Mouse (Mus musculus): ENCODE results near the gene Supt3.

The Supt3 gene

DNA sequence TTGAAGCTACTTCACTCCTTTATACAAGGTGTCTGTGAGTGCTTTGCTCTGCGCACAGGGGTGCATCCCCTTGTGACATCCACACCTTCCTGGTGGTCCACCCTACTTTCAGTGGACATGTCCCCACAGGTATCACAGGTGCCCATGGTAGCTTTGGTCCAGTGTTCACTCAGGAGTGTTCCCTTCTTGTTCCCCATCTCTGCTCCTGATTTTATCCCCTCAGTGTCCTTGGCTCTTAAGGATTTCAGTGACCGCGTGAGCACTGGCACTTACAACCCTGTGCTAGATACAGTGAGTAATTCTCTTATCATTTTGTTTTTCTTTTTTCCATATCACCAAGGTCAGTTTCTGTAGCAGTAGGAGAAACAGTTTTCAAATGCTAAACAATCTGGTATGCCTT lies 171.4 kb downstream of the Supt3 start:
- DNase-seq (ENCODE audit: inconsistent age in 2 of 2, low spot score in 1 of 2): peak; percentile 71 to 84

DNA sequence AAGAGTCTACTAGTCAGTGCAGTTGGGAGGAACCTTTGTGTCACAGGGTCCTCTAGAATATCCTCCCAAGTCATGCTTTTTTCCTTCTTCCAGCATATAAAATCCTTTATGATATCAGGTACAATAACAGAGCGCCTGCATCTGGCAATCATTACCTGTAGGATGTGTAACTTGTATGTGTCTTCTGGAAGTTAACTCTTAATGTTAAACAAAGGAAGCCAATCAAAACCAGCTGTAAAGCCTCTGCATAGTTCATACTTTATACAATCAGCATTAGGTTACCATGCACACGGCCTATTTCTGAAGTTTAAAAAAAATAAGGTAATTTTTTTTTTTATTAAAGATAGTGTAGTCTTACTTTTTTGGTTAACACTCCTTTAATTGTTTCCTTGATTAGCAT lies 179.7 kb downstream of the Supt3 start:
- DNase-seq (ENCODE audit: inconsistent age in 2 of 2, low spot score in 1 of 2): no peak

DNA sequence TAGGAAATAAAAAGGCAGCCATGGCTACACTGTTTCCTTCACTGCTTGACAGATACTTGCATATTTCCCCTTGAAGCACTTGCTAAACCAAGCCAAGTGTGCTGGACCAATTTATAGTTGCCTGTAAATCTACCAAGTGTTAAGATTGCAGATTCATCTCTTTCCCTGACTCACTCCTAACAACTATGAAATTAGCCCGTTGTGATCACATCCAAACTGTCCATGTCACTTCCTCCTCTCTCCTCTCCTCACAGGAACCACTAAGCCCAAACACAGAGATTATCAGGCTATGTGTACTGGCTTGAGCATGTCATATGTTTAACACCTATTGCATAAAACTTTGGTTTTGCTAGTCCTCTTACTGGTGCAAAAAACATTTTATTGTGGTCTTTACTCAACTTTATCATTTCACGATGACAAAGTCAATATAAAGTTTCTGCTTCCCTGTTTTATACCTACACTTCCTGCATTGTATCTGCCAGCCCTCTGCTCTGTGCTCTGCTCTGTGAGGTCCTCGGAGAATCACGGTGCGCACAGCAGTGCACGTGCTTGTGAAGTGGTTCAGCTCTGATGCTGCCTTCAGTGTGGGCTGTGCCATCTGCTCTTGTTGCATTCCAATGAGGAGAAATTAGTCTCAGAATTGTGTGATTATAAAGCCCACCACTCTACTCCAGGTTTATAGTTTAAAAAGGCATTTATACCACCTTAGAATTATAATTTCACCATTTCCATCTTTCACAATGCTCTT lies 186.3 kb downstream of the Supt3 start:
- DNase-seq (ENCODE audit: inconsistent age in 2 of 2, low spot score in 1 of 2): no peak

DNA sequence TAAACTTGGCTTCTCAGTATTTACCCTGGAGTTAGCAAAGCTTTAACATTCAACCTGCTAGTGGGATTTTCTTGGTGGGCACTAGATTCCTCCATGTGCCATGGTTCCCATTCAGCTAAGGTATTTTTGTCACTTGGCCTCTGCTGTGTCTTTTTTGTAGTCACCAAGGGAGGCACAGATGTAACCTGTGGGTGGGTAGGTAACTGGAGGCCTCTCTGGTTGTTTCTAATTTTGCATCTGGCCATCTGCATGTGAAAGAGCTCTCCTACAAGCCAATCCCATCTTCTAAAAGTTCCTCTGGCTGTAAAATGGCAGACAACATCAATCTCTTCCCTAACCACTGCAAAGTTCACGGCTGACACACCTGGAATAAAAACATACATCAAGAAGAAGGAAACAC lies 190.2 kb downstream of the Supt3 start:
- DNase-seq (ENCODE audit: inconsistent age in 2 of 2, low spot score in 1 of 2): no peak

DNA sequence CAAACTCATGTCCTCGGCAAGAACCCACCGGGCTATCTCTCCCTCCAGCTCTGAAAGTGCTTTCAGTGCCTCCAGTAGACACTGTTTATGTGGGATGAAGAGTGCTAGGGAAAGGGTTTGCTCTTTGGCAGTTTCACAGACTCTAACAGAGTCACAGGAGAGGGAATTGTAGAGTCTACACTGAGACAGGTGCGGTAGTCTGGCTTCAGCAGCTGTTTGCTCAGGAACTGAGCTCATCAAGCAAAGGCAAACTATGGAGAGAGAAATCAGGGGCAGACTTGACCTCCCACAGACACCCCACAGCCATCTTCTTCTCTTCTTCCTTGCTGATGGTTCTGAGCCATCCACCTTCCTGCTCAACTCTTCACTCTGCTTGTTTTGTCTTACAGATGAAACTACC lies 193.3 kb downstream of the Supt3 start:
- no peak for DNase-seq (ENCODE audit: inconsistent age in 2 of 2, low spot score in 1 of 2)

DNA sequence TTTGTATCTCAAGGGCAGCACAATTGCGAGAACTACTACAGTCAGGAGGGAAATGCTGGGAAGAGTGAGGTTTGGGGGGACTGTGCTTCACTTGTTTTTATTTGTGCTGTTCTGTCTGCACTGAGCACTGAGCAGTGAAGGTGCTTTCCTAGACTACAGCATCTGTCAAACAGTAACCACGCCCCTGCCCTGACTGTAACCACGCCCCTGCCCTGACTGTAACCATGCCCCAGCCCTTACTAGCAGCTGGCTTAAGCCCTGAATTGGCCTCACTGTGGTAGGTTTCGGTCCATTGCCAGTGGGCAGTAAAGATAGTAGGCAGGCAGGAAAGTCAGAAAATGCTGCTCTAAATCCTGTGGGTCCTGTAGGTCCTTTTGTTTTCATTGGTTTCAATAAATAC lies 196.5 kb downstream of the Supt3 start:
- no peak for DNase-seq (ENCODE audit: inconsistent age in 2 of 2, low spot score in 1 of 2)

DNA sequence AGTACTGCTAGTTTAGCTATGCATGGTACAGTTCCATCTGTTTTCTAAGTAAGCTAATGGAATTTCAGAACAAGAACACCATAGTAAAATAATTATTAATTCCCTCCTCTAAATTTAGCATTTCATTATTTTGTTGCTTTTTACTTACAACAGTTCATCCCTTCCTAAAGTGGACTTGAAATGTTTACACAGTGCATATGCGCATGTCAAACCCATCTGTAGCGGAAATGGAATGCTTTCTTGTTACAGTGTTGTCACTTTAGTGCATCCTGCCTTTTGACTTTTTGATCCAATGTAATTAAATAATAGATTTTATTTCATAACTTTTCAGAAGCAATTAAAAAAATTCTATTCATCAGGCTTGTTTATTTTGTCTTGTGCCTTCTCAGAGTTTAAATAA lies 200.7 kb downstream of the Supt3 start:
- no peak for DNase-seq (ENCODE audit: inconsistent age in 2 of 2, low spot score in 1 of 2)

DNA sequence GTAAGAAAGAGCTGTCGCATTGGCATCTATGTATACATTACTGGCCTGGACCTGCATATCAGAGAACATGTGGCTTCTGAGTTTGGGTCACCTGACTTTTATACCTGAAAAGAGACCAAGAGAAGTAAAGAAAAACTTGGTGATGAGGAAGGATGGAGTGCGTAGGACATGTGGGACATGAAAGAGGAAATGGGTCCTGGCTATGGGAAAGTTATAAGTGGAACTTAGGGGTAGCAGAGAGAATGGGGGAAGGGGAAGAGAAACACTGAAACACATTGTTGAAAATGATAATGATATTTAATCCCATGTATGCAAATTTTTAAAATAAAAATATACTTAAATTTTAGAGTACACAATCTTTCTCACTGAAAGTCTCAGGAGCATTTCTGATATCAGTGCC lies 211.0 kb downstream of the Supt3 start:
- no peak for DNase-seq (ENCODE audit: inconsistent age in 2 of 2, low spot score in 1 of 2)

DNA sequence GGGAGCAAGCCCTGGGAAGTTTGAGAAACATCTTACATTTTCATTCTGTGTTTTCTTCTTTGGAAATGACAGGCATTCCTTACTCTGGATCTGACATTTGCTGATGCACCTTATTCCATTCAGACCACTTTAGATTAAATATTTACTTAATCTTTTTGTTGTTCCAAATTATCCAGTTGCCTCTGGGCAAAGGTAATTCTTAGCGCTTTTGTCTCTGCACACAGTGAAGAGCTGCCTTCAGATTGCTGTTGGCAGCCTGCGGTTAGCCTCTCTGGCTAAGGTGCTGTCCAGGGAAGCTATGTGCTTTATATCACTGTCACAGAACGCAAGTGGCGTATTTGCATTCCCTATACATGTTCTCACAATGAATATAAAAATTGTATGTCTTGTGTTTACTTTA lies 226.4 kb downstream of the Supt3 start:
- no peak for DNase-seq (ENCODE audit: inconsistent age in 2 of 2, low spot score in 1 of 2)

DNA sequence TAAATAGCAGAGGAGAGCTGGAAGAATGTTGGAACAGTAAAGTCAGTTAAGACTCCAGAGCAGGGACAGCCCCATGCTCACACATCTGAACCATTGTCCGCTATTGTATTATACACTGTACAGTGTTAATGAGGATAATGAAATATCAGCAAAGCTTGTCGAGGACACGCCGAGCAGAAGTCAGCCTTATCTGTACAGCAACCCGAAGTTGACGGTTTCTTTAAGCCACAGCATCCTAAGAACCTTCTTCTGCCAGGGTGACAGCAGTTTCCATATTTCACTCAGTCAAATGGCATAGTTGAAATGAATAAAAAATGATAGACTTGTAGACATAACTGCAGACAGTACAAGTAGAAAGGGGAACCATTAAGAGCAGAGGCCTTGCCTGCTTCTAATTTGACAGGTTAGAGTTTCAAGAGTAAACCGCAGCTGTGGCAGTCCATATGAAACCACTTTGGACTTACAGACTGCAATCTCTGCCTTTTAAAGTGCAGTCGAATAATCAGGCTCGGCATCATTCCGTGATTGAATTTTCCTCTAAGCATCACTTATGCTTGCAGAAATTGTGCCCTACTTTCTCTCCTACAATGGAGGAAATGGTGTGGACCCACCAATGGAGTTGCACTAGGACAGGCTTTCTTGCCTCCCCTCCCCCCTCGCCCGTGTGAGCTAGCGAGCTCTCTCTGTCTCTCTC lies 227.7 kb downstream of the Supt3 start:
- DNase-seq (ENCODE audit: inconsistent age in 2 of 2, low spot score in 1 of 2): no peak

DNA sequence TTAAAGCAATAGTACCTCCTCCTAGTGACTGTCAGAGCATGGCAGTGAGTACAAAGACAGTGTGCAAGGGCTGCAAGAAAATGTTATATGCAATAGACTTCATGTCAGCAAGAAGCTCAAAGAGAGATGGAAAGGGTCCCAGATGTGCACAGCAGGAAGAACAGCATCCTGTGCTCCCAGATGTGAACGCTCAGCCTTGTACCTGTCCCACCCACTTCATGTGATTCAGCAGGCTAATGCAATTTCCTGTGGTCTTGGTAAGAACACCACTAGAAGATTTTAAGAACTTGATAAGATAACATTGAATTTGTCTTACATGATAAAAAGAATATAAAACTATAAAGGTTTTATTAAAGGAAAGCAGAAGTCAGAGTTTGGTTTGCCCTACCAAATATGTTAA lies 230.5 kb downstream of the Supt3 start:
- no peak for DNase-seq (ENCODE audit: inconsistent age in 2 of 2, low spot score in 1 of 2)

DNA sequence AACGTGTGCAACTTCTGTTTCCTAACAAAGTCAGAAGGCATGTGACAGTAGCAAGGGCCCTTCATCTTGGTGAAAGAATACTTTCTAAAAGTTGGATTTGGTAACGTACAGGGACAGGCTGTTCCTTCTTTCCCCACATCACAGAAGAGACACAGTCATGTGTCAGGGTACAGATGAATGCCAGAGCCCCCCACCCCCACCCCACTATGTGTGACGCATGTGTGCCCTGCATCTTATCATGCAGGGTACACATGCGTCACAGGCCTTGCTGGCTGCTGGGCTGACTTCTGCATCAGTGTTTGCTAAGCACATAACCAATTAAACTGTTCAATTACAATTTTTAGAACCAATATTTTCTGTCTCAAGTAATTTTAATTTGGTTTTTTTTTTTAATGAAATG lies 231.7 kb downstream of the Supt3 start:
- DNase-seq (ENCODE audit: inconsistent age in 2 of 2, low spot score in 1 of 2): peak in 1 of 2 experiments; percentile 19

DNA sequence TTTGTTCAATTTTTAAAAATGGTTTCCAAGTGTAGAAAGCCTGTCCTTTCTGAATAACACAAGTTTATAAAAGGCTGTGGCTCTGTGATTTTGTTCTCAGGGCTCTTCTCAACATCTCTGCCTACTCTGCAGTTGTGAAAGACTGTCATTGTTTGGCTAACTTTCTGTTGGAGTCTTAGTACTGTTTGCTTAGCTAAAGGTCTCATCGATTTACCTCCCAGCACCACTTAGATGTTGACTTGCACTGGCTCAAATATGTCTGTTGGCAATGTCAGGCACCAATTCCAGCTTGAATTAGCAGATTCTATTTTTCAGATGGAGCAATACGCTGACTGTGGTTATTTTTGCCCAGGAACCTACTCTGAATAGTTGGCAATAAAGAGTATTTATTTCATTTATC lies 233.5 kb downstream of the Supt3 start:
- no peak for DNase-seq (ENCODE audit: inconsistent age in 2 of 2, low spot score in 1 of 2)

DNA sequence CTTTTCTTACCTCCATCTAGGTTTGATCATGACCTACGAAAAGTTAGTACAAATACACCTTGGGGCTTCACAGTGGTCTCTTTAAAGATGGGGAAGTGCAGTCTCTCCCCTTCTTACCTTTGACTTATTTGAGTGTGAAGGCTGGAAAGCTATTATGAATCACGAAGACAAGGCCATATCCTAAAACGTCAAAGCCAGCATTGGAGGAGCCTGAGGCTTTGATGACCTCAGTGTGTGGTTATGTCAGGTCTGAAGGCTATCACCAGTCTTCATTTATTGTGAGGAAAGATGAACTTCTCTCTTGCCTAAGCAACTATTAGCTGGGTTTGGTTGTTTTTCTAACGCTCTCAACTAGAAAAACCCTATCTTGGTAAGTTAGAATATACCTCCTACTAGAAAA lies 239.8 kb downstream of the Supt3 start:
- DNase-seq (ENCODE audit: inconsistent age in 2 of 2, low spot score in 1 of 2): peak; percentile 62 to 80

DNA sequence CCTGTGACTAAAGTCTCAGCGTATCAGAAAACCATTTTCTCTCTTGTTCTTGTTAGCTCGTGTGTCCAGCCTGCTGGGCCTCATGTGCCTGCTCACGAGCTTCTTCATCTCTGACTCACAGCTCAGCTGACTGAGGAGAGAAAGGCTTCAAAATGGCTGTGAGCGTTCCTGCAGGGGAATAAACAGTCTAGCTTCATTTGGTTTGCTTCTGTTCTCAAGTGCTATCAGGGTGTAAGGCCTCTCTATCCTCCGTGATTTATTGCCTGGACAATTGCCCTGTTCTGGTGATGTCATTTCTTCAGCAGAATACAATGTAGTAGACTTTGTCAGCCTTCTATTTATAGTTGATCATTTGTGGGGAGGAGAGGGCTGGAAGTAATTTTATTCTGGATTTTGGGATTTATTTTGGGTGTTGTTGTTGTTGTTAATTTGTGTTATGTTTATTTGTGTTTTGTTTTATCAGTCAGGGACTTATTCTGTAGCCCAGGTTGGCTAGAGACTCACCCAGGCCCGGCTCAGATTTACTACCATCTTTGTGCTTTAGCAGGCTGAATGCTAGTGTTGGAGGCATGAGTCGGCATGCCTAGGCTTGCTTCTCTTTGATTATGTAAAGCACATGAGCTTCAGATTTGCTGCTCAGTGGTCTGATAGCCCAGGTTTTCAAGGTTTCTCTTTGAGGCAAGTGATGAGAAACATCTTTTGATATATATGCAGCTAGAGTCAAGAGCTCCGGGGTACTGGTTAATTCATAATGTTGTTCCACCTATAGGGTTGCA lies 243.4 kb downstream of the Supt3 start:
- peak; percentile 86 to 92 for DNase-seq (ENCODE audit: inconsistent age in 2 of 2, low spot score in 1 of 2)

DNA sequence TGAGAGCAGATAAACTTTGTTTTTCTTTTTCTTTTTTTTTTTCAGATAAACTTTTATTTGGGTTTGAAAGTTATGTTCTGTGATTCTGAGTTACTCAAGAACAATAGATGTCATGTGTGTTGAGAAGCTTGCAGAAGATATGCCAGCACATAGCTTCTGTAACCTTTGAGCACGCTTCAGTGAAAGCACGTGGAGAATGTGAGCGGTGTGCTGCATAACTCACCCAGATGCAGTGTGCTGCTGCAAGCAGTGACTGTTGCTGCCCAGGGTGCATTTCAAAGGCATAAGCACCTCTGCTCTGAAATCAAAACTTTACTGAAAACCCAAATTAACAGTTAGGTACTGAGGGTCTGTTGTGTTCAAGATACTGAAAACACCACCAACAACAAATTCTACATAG lies 251.5 kb downstream of the Supt3 start:
- no peak for DNase-seq (ENCODE audit: inconsistent age in 2 of 2, low spot score in 1 of 2)

DNA sequence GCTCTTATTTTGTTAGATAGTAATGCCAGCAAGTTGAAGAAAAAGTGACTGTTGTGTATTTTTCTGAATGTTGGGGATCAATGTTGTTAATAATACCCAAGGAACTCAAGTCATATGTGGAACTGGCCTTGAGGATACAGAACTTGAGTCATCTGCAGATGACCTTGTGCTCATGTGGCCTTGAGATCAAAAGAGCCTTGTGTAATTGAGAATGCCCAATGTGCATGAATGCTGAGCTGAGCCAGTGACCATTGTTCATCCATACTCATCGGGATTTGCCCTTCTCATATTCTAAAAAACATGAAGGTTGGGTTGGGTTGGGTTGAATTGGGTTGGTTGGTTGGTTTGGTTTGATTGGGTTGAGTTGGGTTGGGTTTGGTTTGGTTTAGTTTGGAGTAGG lies 252.2 kb downstream of the Supt3 start:
- peak; percentile 69 to 78 for DNase-seq (ENCODE audit: inconsistent age in 2 of 2, low spot score in 1 of 2)

DNA sequence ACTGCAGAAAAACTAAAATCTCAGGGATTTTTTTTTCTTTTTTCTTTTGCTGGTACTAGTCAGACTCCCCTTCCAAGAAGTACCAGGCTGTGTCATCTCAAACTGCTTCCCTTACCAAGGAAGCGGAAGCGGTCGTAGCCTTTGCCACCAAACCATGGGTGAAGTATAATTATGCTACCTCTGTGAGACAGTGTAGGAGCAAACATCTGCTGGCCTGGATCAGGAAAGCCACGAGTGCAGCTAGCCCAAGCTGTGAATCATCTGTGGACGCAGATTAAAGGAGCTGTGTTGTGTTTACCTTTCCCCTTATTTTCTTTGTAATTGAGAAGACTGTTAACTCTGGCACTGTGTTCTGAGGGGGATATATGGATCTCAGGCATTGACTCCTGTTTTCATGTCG lies 255.3 kb downstream of the Supt3 start:
- no peak for DNase-seq (ENCODE audit: inconsistent age in 2 of 2, low spot score in 1 of 2)

DNA sequence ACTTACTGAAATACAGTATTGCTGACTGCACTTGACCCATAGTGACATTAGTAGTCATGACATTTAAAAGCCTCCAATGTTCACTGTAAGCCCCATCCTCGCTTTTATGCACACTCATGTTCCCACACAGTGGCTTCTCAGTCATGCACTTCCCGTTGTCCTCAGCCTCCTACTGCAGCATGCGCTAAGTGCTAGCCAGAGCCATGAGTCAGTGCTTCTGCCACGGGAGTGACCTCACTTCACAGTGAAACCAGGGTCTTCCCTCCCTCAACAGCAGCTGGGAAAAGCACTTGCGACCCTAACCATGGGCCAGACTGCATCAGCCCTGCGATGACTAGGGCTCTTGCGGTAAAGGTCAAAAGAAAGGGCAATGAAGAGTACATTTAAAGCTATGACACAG lies 256.7 kb downstream of the Supt3 start:
- DNase-seq (ENCODE audit: inconsistent age in 2 of 2, low spot score in 1 of 2): peak; percentile 29 to 66

DNA sequence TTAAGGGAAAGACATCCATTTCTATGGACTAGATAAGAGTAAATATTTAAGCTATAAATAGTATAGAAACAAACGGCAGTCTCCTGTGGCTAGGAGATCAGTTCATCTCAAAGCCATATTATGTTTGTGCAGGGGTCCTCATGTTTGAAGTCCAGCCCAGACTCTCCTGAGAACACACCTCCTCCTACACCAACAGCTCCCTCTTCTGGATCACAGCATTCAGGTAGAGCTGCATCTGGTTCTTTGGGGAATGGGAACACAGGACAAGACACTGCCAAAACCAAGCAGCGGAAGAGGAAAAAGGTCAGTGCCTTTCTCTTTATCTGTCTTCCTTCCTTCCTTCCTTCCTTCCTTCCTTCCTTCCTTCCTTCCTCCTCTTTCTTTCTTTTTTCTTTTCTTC lies 264.1 kb downstream of the Supt3 start:
- peak in 1 of 2 experiments; percentile 63 for DNase-seq (ENCODE audit: inconsistent age in 2 of 2, low spot score in 1 of 2)

DNA sequence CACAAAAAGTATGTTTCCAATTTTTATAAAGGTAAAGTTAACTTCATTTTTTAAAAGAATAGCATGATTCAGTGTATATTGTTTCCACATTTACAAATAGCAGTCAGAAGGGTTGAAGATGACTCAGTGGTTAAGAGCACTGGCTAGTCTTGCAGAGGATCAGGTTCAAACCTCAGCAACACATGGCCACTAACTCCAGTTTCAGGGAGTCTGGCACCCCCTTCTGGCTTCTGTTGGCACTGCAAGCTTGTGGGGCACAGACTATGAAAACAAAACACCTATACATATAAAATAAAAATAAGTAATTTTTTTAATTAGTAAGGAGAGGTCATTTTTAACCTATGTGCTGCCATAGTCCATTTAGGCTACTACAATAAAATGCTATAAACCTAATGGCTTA lies 268.9 kb downstream of the Supt3 start:
- DNase-seq (ENCODE audit: inconsistent age in 2 of 2, low spot score in 1 of 2): peak in 1 of 2 experiments; percentile 61

DNA sequence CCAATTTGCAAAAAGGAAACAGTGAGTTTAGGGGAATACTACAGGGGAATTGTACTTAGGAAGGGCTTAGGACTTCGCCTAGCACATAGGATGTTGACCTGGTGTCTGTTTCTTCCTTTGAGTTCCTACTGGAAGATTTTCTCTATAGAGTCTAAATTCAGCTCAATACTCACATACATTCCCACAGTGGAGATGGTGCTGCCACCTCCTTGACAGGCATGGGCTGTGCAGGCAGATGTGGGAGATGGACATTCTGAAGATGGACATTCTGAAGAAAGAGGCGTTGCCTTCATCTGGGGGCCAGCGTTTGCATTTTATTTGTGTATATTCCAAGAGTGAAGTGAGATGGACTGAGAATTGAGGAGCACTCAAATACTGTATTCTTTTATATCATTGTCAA lies 269.6 kb downstream of the Supt3 start:
- no peak for DNase-seq (ENCODE audit: inconsistent age in 2 of 2, low spot score in 1 of 2)

Measured in adrenal gland, adult (tissue).